In the genomic region with DNA sequence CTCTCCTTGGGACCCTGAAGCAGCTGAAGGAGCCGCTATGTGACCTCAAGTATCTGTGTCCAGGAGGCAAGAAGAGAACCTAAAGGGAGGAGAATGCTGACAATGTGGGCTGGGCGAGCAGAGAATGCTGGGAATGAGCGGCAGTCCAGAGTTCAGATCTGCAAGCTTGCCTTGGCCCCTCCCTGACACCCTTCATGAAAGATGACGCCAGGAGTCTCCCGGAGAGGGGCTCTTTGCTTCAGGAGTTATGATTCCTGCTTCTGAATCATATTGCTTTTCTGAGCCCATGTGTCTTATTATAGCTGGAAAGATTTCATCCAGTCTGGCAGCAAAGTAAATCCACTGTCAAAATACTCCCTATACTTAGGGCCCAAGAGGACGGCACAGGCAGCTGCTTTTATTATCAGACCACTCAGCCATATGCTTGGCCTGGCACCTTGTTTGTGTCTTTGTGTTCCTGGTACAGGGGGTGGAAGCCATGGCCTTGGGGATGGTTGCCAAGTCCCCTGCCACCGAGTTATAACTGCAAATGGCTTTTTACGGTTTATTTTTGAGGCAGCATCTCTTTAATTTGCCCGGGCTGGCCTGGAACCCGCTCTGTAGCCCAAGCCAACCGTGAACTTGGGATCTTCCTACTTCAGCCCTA, we compare ENCODE assay signal across 10 mouse cellular contexts. TPM values are rescaled to one million over a fixed set of nuclear protein-coding genes. Genes with fewer than 3 reads are reported as not detected.
A peak's percentile ranks its signal among the peaks of the same experiment; 100 is the strongest.
DNase-seq lines count a peak whose midpoint lies in the region; ATAC-seq and TF ChIP-seq lines count a peak whose summit lies in the region.
"Had no signal": no experiment of that assay in that cellular context is flagged by ENCODE, and none has a peak within 500 bp of the region (broad histone marks: within the 10 kb centered on the region; RNA-seq: fewer than 3 reads in every experiment).

No protein-coding gene starts in this region.

- no peak for DNase-seq in heart, postnatal 25 days (ENCODE audit: low spot score)
- DNase-seq in ovary, postnatal 36 days (ENCODE audit: low spot score) = peak; percentile 47
- DNase-seq in ovary, postnatal 14 days (ENCODE audit: low spot score) = no peak
- DNase-seq in yolk sac, embryonic 10.5 days (ENCODE audit: low spot score) = peak; percentile 75
- no peak for DNase-seq in embryo, embryonic 11 days
- DNase-seq in cerebellum, adult 9-11 months = no peak

- intact Hi-C loops in heart, postnatal 25 days (cut with DNase I) = no loop called here

- no peak for ATAC-seq in heart, embryonic 14.5 days (ENCODE audit: insufficient number of reproducible peaks, insufficient read depth, low FRiP score, low read depth)
- ATAC-seq in intestine, postnatal 0 days = no peak

- no peak overlapping the region for H3K4me3 ChIP-seq in heart, embryonic 14.5 days (ENCODE audit: control insufficient read depth in 1 of 2, insufficient read depth in 1 of 2, low read depth in 1 of 2, low read length in 2 of 2)
- H3K4me3 ChIP-seq in intestine, postnatal 0 days (ENCODE audit: low read depth, low read length) = no peak overlapping the region

- peak overlapping the region; percentile 38; the same call in 1 of the 2 replicates for H3K9ac ChIP-seq in heart, embryonic 14.5 days (ENCODE audit: low read length)
- H3K9ac ChIP-seq in intestine, postnatal 0 days (ENCODE audit: low read depth, low read length) = no peak overlapping the region

- peaks cover 18% of the 10 kb centered on the region in 2 experiments for H3K4me1 ChIP-seq in heart, embryonic 14.5 days (ENCODE audit: control insufficient read depth in 2 of 2, insufficient read depth in 2 of 2, low read length in 2 of 2)
- 0 out of 2 replicates have a peak, but pooled peaks cover 4% of the 10 kb centered on the region for H3K4me1 ChIP-seq in intestine, postnatal 0 days (replicated peaks; ENCODE audit: control insufficient read depth, insufficient read depth, low read length)

- H3K27me3 ChIP-seq in heart, embryonic 14.5 days (ENCODE audit: control insufficient read depth, insufficient read depth, low read length) = no peaks in the 10 kb centered on the region
- H3K27me3 ChIP-seq in intestine, postnatal 0 days (replicated peaks; ENCODE audit: control insufficient read depth, insufficient read depth, low read length) = no peaks in the 10 kb centered on the region

- H3K27ac ChIP-seq in heart, embryonic 14.5 days (replicated peaks in 1 of 2; ENCODE audit: control insufficient read depth in 1 of 2, insufficient read depth in 1 of 2, low read depth in 2 of 2, low read length in 2 of 2) = peak overlapping the region; percentile 40 to 67; a peak in 3 of 4 replicates
- peak overlapping the region; percentile 16 for H3K27ac ChIP-seq in intestine, postnatal 0 days (ENCODE audit: low read depth, low read length)
- H3K27ac ChIP-seq: macrophage had no signal

- no peaks in the 10 kb centered on the region for H3K9me3 ChIP-seq in heart, embryonic 14.5 days (ENCODE audit: control insufficient read depth, low read length)
- no peaks in the 10 kb centered on the region for H3K9me3 ChIP-seq in intestine, postnatal 0 days (ENCODE audit: control insufficient read depth)
- H3K9me3 ChIP-seq: G1E had no signal

- no peak for TF ChIP-seq CTCF in intestine, postnatal 0 days (IDR thresholded peaks at IDR 0.05; ENCODE audit: low read depth)

- H3K4me2 ChIP-seq in heart, embryonic 14.5 days (ENCODE audit: low read length) = no peak overlapping the region
- no peak overlapping the region for H3K4me2 ChIP-seq in intestine, postnatal 0 days (replicated peaks; ENCODE audit: low read depth)

- no peaks in the 10 kb centered on the region for H3K36me3 ChIP-seq in heart, embryonic 14.5 days (ENCODE audit: control insufficient read depth, insufficient read depth, low read length)
- no peaks in the 10 kb centered on the region for H3K36me3 ChIP-seq in intestine, postnatal 0 days (ENCODE audit: control insufficient read depth, insufficient read depth)
- H3K36me3 ChIP-seq: G1E had no signal

- WGBS in heart, embryonic 14.5 days = 43% methylated on average over 11 of the region's 11 CpGs
- 40% methylated on average over 11 of the region's 11 CpGs for WGBS in intestine, postnatal 0 days

RNA-seq across cellular contexts. Expression of a gene that starts 25.8 kb away (rescaled TPM):
- 59.4 and 63.9 TPM in 2 replicates for polyA plus RNA-seq in heart, embryonic 14.5 days (2014; fragmentation: Nextera tagmentation; extraction: Ambion mirVana)
- 100 to 1,000 TPM; 107 to 108 TPM for total RNA-seq in heart, postnatal 25 days (2021)
- 60.5 and 61.3 TPM in 2 replicates for polyA plus RNA-seq in intestine, postnatal 0 days (2015; fragmentation: Nextera tagmentation; extraction: Ambion mirVana)

RNA-seq across cellular contexts. Expression of a gene that starts 31.1 kb away (rescaled TPM):
- polyA plus RNA-seq in heart, embryonic 14.5 days (2014; fragmentation: Nextera tagmentation; extraction: Ambion mirVana) = 27.1 and 28.7 TPM in 2 replicates
- 100 to 1,000 TPM; 102 to 110 TPM for total RNA-seq in heart, postnatal 25 days (2021)
- 8.2 and 8.6 TPM in 2 replicates for polyA plus RNA-seq in intestine, postnatal 0 days (2015; fragmentation: Nextera tagmentation; extraction: Ambion mirVana)

Comparison
In these comparisons a context has a peak if more than half of its experiments do, and no peak if none do; other contexts are left out.
1. DNase-seq: peak in ovary, postnatal 36 days (single experiment) and yolk sac, embryonic 10.5 days (single experiment); none in heart, postnatal 25 days (single experiment), ovary, postnatal 14 days (single experiment), embryo, embryonic 11 days (single experiment) and cerebellum, adult 9-11 months (single experiment).